Mouse (Mus musculus) lung, embryonic 16.5 days (tissue): ENCODE data around the gene Ar. TPM values are rescaled to one million over a fixed set of nuclear protein-coding genes. Genes with fewer than 3 reads are reported as not detected.

Source experiments
- ATAC-seq: fragments of 200-750 bp; cut with Nextera tagmentation; 2 replicates; pipeline ENCODE4 v1.8.0; 2017; ENCODE audit warnings: low read depth, mild to moderate bottlenecking, moderate library complexity
- H3K27ac ChIP-seq: fragments of 300-500 bp; sonication (generic); 2 replicates; pipeline ENCODE4 v1.5.1; 2014; ENCODE audit warnings: mild to moderate bottlenecking, control low read depth, low read length
- H3K27me3 ChIP-seq: fragments of 300-500 bp; sonication (generic); 2 replicates; pipeline ENCODE4 v1.6.1; 2014; ENCODE audit warnings: low read depth, low read length, mixed read lengths; ENCODE audit not compliant: control insufficient read depth, insufficient read depth
- H3K36me3 ChIP-seq: fragments of 300-500 bp; sonication (generic); 2 replicates; pipeline ENCODE4 v1.6.1; 2014; ENCODE audit warnings: low read length; ENCODE audit not compliant: control insufficient read depth, insufficient read depth
- H3K4me1 ChIP-seq: fragments of 300-500 bp; sonication (generic); replicated peaks from 2 replicates; pipeline ENCODE4 v1.6.1; 2014; ENCODE audit warnings: low read length, mixed read lengths; ENCODE audit not compliant: control insufficient read depth, insufficient read depth
- H3K4me2 ChIP-seq: fragments of 300-500 bp; sonication (generic); 2 replicates; pipeline ENCODE4 v1.6.1; 2014; ENCODE audit warnings: low read depth, low read length, control low read depth
- H3K4me3 ChIP-seq: fragments of 300-500 bp; sonication (generic); 2 replicates; pipeline ENCODE4 v1.5.1; 2014; ENCODE audit warnings: mild to moderate bottlenecking, low read length, control low read depth
- H3K9ac ChIP-seq: fragments of 300-500 bp; sonication (generic); 2 replicates; pipeline ENCODE4 v1.6.1; 2014; ENCODE audit warnings: low read length, control low read depth
- H3K9me3 ChIP-seq: fragments of 300-500 bp; sonication (generic); 2 replicates; pipeline ENCODE4 v1.6.1; 2016; ENCODE audit warnings: low read length; ENCODE audit not compliant: control insufficient read depth
- WGBS: fragments of 180-500 bp; shearing (Covaris S2); extraction: QIAGEN DNeasy Blood & Tissue Kit; methylation state at CpG from one replicate; pipeline ENCODE4 v1.1.7; 2014; 5-methylcytosine and 5-hydroxymethylcytosine counted together
- polyA plus RNA-seq: library from polyadenylated mRNA; unstranded; fragments of >200 nt; fragmentation: Nextera tagmentation; extraction: Ambion mirVana; gene quantifications from 2 replicates; pipeline ENCODE4 v1.2.1, GENCODE M21; 2015

Gene Ar
- polyA plus RNA-seq: 0.13 and 0.15 TPM in 2 replicates

- no peak within 1 kb of the TSS for H3K9ac ChIP-seq
- peaks cover 23% of the 10 kb centered on the region for H3K27me3 ChIP-seq
- H3K9me3 ChIP-seq: no peaks in the 10 kb centered on the region
- ATAC-seq: peak; percentile 45; the same call in 1 of the 2 replicates
- no peaks in the 10 kb centered on the region for H3K4me1 ChIP-seq
- WGBS: 17% methylated on average over 26 of the region's 27 CpGs
- H3K4me3 ChIP-seq: peak within 1 kb of the TSS; percentile 44
- H3K27ac ChIP-seq: no peak within 1 kb of the TSS
- H3K4me2 ChIP-seq: peak within 1 kb of the TSS; percentile 62
- H3K36me3 ChIP-seq: no peaks in the 10 kb centered on the region
Observed at GRCm38 (mm10) chrX:98148531-98149342, at the start of gene Ar. Ar (plus strand) TSS chrX:98148769.

DNA sequence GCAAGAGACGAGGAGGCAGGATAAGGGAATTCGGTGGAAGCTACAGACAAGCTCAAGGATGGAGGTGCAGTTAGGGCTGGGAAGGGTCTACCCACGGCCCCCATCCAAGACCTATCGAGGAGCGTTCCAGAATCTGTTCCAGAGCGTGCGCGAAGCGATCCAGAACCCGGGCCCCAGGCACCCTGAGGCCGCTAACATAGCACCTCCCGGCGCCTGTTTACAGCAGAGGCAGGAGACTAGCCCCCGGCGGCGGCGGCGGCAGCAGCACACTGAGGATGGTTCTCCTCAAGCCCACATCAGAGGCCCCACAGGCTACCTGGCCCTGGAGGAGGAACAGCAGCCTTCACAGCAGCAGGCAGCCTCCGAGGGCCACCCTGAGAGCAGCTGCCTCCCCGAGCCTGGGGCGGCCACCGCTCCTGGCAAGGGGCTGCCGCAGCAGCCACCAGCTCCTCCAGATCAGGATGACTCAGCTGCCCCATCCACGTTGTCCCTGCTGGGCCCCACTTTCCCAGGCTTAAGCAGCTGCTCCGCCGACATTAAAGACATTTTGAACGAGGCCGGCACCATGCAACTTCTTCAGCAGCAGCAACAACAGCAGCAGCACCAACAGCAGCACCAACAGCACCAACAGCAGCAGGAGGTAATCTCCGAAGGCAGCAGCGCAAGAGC is 1.3 kb downstream of the Ar start:
- Histone ChIP-seq H3K9ac (no peak overlapping the region), H3K4me3 (peak overlapping the region; percentile 32), H3K4me2 (peak overlapping the region; percentile 35), H3K27me3 (peaks cover 23% of the 10 kb centered on the region), H3K9me3 (no peaks in the 10 kb centered on the region), H3K36me3 (no peaks in the 10 kb centered on the region), H3K4me1 (no peaks in the 10 kb centered on the region), H3K27ac (no peak overlapping the region)
- WGBS: 23% methylated on average over 27 of the region's 30 CpGs
- ATAC-seq: no peak; the same call in 1 of the 2 replicates

DNA sequence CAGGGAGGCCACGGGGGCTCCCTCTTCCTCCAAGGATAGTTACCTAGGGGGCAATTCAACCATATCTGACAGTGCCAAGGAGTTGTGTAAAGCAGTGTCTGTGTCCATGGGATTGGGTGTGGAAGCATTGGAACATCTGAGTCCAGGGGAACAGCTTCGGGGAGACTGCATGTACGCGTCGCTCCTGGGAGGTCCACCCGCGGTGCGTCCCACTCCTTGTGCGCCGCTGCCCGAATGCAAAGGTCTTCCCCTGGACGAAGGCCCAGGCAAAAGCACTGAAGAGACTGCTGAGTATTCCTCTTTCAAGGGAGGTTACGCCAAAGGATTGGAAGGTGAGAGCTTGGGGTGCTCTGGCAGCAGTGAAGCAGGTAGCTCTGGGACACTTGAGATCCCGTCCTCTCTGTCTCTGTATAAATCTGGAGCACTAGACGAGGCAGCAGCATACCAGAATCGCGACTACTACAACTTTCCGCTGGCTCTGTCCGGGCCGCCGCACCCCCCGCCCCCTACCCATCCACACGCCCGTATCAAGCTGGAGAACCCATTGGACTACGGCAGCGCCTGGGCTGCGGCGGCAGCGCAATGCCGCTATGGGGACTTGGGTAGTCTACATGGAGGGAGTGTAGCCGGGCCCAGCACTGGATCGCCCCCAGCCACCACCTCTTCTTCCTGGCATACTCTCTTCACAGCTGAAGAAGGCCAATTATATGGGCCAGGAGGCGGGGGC is 2.0 kb downstream of the Ar start:
- Histone ChIP-seq H3K9me3 (no peaks in the 10 kb centered on the region), H3K27me3 (peaks cover 23% of the 10 kb centered on the region), H3K4me2 (peak overlapping the region; percentile 35), H3K27ac (no peak overlapping the region), H3K4me3 (peak overlapping the region; percentile 32), H3K36me3 (no peaks in the 10 kb centered on the region), H3K4me1 (no peaks in the 10 kb centered on the region), H3K9ac (no peak overlapping the region)
- ATAC-seq: no peak
- WGBS: 11% methylated on average over 26 of the region's 33 CpGs

- Histone ChIP-seq H3K4me2 (no peak overlapping the region), H3K9ac (no peak overlapping the region), H3K4me1 (no peaks in the 10 kb centered on the region), H3K27me3 (no peaks in the 10 kb centered on the region), H3K36me3 (no peaks in the 10 kb centered on the region), H3K9me3 (no peaks in the 10 kb centered on the region), H3K27ac (no peak overlapping the region), H3K4me3 (no peak overlapping the region)
- no peak for ATAC-seq
Observed at GRCm38 (mm10) chrX:98189759-98190158, 41.2 kb downstream of the Ar start.

DNA sequence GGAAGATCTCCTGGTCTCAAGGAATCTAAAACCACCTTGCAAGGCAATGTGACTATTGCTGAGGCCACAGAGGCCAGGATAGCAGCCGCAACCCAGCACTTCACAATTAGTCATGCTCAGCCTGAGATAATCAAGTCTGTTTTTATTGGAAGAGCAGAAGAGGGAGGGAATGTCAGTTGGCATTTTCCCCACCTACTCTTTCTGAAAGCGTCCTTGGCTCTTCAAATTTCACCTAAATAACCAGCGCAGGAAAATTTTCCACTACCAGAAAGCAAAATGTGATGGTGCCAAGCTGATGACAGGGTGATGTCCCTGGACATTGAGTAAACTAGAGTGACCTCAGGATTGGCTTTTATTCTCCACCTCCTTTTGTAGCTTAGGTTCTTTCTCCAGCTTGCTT is 57.2 kb downstream of the Ar start:
- no peak overlapping the region for H3K27ac ChIP-seq
- no peak overlapping the region for H3K4me2 ChIP-seq
- ATAC-seq: no peak
- H3K27me3 ChIP-seq: no peaks in the 10 kb centered on the region
- no peak overlapping the region for H3K4me3 ChIP-seq
- H3K9me3 ChIP-seq: no peaks in the 10 kb centered on the region
- 47% methylated on average over 3 of the region's 3 CpGs for WGBS
- no peaks in the 10 kb centered on the region for H3K4me1 ChIP-seq
- no peaks in the 10 kb centered on the region for H3K36me3 ChIP-seq
- no peak overlapping the region for H3K9ac ChIP-seq

DNA sequence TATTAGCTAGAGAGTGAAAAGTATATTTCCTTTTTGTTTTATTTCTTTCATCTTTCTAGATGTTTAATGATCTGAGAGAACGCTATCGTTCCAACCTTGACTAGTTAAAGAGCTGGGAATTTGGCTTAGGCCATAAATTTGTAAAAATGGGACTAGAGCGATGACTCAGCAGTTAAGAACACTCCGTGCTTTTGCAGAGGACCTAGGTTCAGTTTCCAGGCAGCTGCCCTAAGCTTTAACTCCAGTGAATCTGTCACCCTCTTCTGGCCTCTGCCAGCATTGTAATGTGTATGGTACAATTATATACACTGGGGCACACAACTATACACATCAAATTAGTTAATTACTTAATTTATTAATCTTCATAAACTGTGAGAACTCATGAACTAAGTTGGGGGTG is 58.6 kb downstream of the Ar start:
- no peak overlapping the region for H3K9ac ChIP-seq
- H3K4me2 ChIP-seq: no peak overlapping the region
- WGBS: 62% methylated on average over 4 of the region's 4 CpGs
- H3K27me3 ChIP-seq: no peaks in the 10 kb centered on the region
- no peak overlapping the region for H3K27ac ChIP-seq
- H3K4me1 ChIP-seq: no peaks in the 10 kb centered on the region
- no peak for ATAC-seq
- no peaks in the 10 kb centered on the region for H3K36me3 ChIP-seq
- H3K4me3 ChIP-seq: no peak overlapping the region
- H3K9me3 ChIP-seq: no peaks in the 10 kb centered on the region

GRCm38 (mm10) chrX:98216103-98216502 is 67.5 kb downstream of the Ar start:
- H3K9me3 ChIP-seq: no peaks in the 10 kb centered on the region
- no peaks in the 10 kb centered on the region for H3K4me1 ChIP-seq
- no peak overlapping the region for H3K9ac ChIP-seq
- H3K36me3 ChIP-seq: no peaks in the 10 kb centered on the region
- no peak overlapping the region for H3K4me3 ChIP-seq
- WGBS: 35% methylated on average over 1 of the region's 1 CpGs
- no peak overlapping the region for H3K27ac ChIP-seq
- no peak overlapping the region for H3K4me2 ChIP-seq
- no peak for ATAC-seq
- H3K27me3 ChIP-seq: no peaks in the 10 kb centered on the region

GRCm38 (mm10) chrX:98239011-98239410 is 90.4 kb downstream of the Ar start:
- H3K27ac ChIP-seq: no peak overlapping the region
- no peaks in the 10 kb centered on the region for H3K4me1 ChIP-seq
- H3K4me3 ChIP-seq: no peak overlapping the region
- WGBS: 67% methylated on average over 4 of the region's 4 CpGs
- H3K9ac ChIP-seq: no peak overlapping the region
- ATAC-seq: no peak
- no peaks in the 10 kb centered on the region for H3K9me3 ChIP-seq
- H3K36me3 ChIP-seq: no peaks in the 10 kb centered on the region
- H3K4me2 ChIP-seq: no peak overlapping the region
- no peaks in the 10 kb centered on the region for H3K27me3 ChIP-seq

DNA sequence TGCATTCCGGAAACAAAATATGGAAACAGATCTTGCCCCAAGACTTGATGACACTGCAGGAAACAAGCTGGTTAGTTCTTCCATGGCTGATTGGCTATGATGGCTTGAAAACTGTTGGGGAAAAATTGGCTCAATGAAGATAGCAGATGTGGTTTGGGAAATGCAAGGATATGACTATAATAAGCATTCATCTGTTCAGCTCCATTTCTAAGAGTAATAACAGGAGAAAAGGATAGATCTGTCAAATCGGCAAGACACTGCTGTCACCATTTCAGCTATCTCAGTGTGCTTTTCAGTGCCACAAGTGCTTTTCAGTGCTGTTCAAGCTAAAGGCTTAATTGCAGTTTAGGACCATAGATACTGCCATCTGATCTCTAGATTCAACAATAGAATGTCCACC is 96.5 kb downstream of the Ar start:
- WGBS: 84% methylated on average over 2 of the region's 2 CpGs

More for the DNA sequence above, 96.5 kb downstream of the Ar start:
- H3K9me3 ChIP-seq: no peaks in the 10 kb centered on the region
- H3K27ac ChIP-seq: no peak overlapping the region
- H3K4me1 ChIP-seq: no peaks in the 10 kb centered on the region
- H3K27me3 ChIP-seq: no peaks in the 10 kb centered on the region
- no peaks in the 10 kb centered on the region for H3K36me3 ChIP-seq
- ATAC-seq: no peak
- H3K4me2 ChIP-seq: no peak overlapping the region
- no peak overlapping the region for H3K4me3 ChIP-seq
- H3K9ac ChIP-seq: no peak overlapping the region
